Mouse (Mus musculus) kidney, postnatal 0 days (tissue): ENCODE results near the gene Cntn1. TPM values are rescaled to one million over a fixed set of nuclear protein-coding genes. Genes with fewer than 3 reads are reported as not detected.

Source experiments
- ATAC-seq: fragments of 200-750 bp; cut with Nextera tagmentation; replicated peaks from 2 replicates; pipeline ENCODE4 v1.8.0; 2017; ENCODE audit warnings: low read depth, moderate number of reproducible peaks, moderate TSS enrichment, moderate library complexity; ENCODE audit not compliant: low FRiP score
- DNase-seq: peaks from one replicate; pipeline ENCODE4 v3.0.0-alpha.2; 2016; ENCODE audit warnings: low spot score
- H3K27ac ChIP-seq: fragments of 300-500 bp; sonication (generic); 2 replicates; pipeline ENCODE4 v1.5.1; 2014; ENCODE audit warnings: mild to moderate bottlenecking
- H3K27me3 ChIP-seq: fragments of 300-500 bp; sonication (generic); 2 replicates; pipeline ENCODE4 v1.6.1; 2014; ENCODE audit warnings: low read length, mixed read lengths; ENCODE audit not compliant: insufficient read depth
- H3K36me3 ChIP-seq: fragments of 300-500 bp; sonication (generic); 2 replicates; pipeline ENCODE4 v1.6.1; 2014; ENCODE audit warnings: low read length, mixed read lengths; ENCODE audit not compliant: insufficient read depth
- H3K4me1 ChIP-seq: fragments of 300-500 bp; sonication (generic); replicated peaks from 2 replicates; pipeline ENCODE4 v1.6.1; 2014; ENCODE audit warnings: antibody characterized with exemption, low read length, mixed read lengths; ENCODE audit not compliant: insufficient read depth
- H3K4me2 ChIP-seq: fragments of 300-500 bp; sonication (generic); 2 replicates; pipeline ENCODE4 v1.6.1; 2014; ENCODE audit warnings: mild to moderate bottlenecking, low read length, moderate library complexity, mixed read lengths
- H3K4me3 ChIP-seq: fragments of 300-500 bp; sonication (generic); replicated peaks from 2 replicates; pipeline ENCODE4 v1.5.1; 2014; ENCODE audit warnings: low read depth, low read length
- H3K9ac ChIP-seq: fragments of 300-500 bp; sonication (generic); 2 replicates; pipeline ENCODE4 v1.6.1; 2014; ENCODE audit warnings: low read depth, low read length
- H3K9me3 ChIP-seq: fragments of 300-500 bp; sonication (generic); replicated peaks from 2 replicates; pipeline ENCODE4 v1.6.1; 2016; ENCODE audit warnings: low read length, inconsistent platforms, mixed read lengths
- CTCF ChIP-seq: IDR thresholded peaks from 2 replicates; pipeline ENCODE4 v1.5.1; 2016; ENCODE audit warnings: antibody characterized with exemption, low read depth, mild to moderate bottlenecking, moderate library complexity
- WGBS: fragments of 180-500 bp; shearing (Covaris S2); extraction: QIAGEN DNeasy Blood & Tissue Kit; methylation state at CpG from one replicate; pipeline ENCODE4 v1.1.7; 2014; 5-methylcytosine and 5-hydroxymethylcytosine counted together
- polyA plus RNA-seq: library from polyadenylated mRNA; unstranded; fragments of >200 nt; fragmentation: Nextera tagmentation; extraction: Ambion mirVana; gene quantifications from 2 replicates; pipeline ENCODE4 v1.2.1, GENCODE M21; 2015

Gene Cntn1
- polyA plus RNA-seq, 1 experiment from 2014 or later = 1.3 TPM

DNA sequence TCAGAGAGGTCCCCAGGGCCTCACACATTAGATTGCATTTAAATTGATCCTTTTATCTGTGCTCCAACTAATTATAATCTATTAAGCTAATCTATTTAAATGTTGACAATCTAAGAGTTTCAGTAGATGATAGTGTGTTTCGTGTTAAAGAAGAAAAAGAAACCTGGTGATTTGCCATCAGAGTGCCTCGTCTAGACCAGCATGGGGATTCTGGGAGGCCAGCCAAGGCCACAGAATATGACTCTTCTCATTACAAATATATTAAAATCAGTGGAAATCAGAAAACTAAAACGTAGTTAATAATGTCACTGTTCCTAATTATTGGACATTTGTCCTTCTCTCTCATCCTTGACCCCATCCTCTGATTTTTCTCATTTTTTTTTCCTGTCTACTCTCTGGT lies 164.9 kb downstream of the Cntn1 start:
- Histone ChIP-seq H3K4me3 (no peak overlapping the region), H3K27ac (no peak overlapping the region), H3K9ac (no peak overlapping the region), H3K27me3 (no peaks in the 10 kb centered on the region), H3K9me3 (no peaks in the 10 kb centered on the region), H3K4me2 (no peak overlapping the region), H3K4me1 (no peaks in the 10 kb centered on the region), H3K36me3 (no peaks in the 10 kb centered on the region)
- DNase-seq (no peak), ATAC-seq (no peak)
- TF ChIP-seq CTCF = no peak
- 66% methylated on average over 3 of the region's 3 CpGs for WGBS

DNA sequence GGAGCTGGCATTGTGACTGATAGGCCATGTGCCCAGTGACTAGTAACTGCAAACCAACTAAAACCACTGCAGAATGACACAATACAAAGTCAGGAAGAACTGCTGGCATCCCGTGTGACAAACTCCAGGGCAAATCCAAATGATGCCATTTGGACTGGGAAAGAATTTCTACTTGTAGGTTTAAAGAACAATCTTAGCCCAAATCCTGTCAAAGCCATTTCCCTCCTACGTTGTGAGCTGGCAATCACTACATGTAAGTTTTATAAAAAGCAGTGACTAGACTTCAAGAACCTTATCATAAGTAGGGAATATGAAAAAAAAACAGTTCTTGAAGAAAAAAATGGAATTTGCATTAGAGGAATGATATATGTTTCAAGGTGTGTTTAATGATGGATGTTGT lies 170.5 kb downstream of the Cntn1 start:
- Histone ChIP-seq H3K27me3 (no peaks in the 10 kb centered on the region), H3K4me1 (no peaks in the 10 kb centered on the region), H3K36me3 (no peaks in the 10 kb centered on the region), H3K4me2 (no peak overlapping the region), H3K4me3 (no peak overlapping the region), H3K9ac (no peak overlapping the region), H3K27ac (no peak overlapping the region), H3K9me3 (no peaks in the 10 kb centered on the region)
- DNase-seq = no peak
- ATAC-seq = no peak
- WGBS = 64% methylated on average over 2 of the region's 2 CpGs
- no peak for TF ChIP-seq CTCF

DNA sequence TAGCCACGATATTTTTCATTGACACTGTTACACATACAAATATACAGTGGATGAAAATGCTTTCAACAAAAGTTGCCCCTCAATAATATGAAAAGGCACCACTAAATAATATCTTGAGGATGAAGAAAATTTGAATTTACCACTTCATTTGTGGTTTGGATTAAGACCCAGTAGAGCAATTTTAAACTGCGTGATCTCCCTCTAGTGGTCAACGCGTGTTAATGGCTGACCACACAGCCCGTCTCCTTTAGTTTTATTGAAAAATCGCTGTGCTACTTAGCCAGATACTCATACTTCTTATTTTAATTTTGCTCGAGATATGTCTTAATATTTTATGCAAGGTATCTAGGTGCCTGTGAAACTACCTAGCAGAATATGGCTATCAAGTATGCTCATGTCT lies 180.4 kb downstream of the Cntn1 start:
- ATAC-seq = no peak
- Histone ChIP-seq H3K27ac (no peak overlapping the region), H3K4me3 (no peak overlapping the region), H3K36me3 (no peaks in the 10 kb centered on the region), H3K4me1 (no peaks in the 10 kb centered on the region), H3K4me2 (no peak overlapping the region), H3K9me3 (no peaks in the 10 kb centered on the region), H3K9ac (no peak overlapping the region), H3K27me3 (no peaks in the 10 kb centered on the region)
- 19% methylated on average over 7 of the region's 7 CpGs for WGBS
- peak; percentile 78 for DNase-seq
- TF ChIP-seq CTCF = peak; percentile 86

DNA sequence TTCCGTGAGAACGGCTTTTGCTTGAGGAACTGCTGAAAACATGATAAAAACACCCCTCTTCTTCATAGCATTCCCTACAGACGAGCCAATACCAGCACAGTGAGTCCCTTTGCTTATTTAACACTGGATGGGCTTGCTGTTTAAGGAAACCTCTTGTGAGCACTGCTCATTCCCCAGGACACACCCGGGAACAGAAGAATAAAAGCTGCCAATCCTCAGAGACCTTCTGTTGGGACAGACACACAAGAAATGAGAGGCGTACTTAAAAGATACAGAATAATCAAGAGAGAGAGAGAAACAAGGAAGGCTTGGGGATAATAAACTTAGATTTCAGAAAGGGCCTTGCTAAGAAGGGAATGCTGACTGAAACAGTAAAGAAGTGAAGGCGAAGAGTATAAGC lies 184.9 kb downstream of the Cntn1 start:
- 72% methylated on average over 6 of the region's 6 CpGs for WGBS

DNA sequence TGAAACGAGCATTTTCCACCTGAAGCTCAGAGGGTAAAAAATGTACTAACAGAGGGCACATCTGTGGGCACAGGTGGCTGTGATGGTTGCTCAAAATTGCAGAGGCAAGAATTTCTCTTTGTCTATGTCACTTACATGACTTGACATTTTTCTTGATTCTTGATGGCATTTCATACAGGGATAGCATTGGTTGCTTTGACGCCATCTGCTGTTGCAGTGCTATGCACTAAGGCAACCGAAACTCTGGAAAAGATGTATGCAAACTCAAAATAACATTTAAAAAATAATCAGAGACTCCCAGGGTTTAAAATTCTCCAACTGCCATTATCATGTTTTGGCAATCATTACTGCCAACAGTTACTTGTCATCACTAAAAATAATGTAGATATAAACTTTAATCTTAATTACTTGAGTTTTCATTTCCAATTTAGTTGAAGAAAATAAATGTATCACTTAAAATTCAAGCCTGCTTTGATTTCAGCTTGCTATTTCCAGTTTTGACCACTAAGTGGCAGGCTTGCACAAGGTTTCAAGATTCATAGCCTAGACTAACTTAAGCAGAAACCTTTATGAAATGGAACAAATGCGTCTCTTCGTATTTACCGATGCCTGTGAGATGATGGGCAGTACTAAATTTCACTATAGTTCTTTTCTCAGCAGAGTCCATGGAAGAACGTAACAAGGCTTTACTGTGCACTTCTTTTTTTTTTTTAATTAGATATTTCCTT lies 214.2 kb downstream of the Cntn1 start:
- 22% methylated on average over 7 of the region's 7 CpGs for WGBS
- H3K27ac ChIP-seq = no peak overlapping the region
- DNase-seq = peak; percentile 71

More for the DNA sequence above, 184.9 kb downstream of the Cntn1 start:
- H3K4me1 ChIP-seq = no peaks in the 10 kb centered on the region
- no peak overlapping the region for H3K27ac ChIP-seq
- no peak for ATAC-seq
- H3K4me3 ChIP-seq = no peak overlapping the region
- no peaks in the 10 kb centered on the region for H3K27me3 ChIP-seq
- H3K36me3 ChIP-seq = no peaks in the 10 kb centered on the region
- no peak overlapping the region for H3K9ac ChIP-seq
- no peaks in the 10 kb centered on the region for H3K9me3 ChIP-seq
- H3K4me2 ChIP-seq = no peak overlapping the region
- TF ChIP-seq CTCF = no peak
- DNase-seq = no peak

DNA sequence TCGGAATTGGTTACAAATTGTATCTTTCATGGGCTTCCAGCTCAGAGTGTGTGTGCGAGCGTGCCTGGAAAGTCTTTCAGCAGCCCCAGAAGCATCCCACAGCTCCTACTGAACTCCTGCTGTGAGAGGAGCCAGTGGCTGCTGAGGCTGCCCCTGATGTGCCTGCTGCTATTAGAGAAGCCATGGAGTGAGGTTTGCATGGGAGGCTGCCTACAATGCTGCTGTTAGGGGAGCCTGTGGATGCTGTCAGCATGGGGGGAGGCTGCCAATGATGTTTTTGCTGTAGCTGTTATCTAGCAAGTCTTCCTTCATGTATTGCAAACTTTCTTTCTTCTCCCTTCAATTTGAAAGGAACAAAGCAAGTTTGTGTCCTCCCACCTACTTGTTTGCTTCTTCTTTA lies 217.4 kb downstream of the Cntn1 start:
- 63% methylated on average over 3 of the region's 3 CpGs for WGBS
- Histone ChIP-seq H3K4me2 (no peak overlapping the region), H3K4me3 (no peak overlapping the region), H3K9me3 (no peaks in the 10 kb centered on the region), H3K4me1 (no peaks in the 10 kb centered on the region), H3K27ac (no peak overlapping the region), H3K36me3 (no peaks in the 10 kb centered on the region), H3K9ac (no peak overlapping the region), H3K27me3 (no peaks in the 10 kb centered on the region)
- TF ChIP-seq CTCF = no peak
- ATAC-seq (no peak), DNase-seq (no peak)

More for the DNA sequence above, 214.2 kb downstream of the Cntn1 start:
- no peaks in the 10 kb centered on the region for H3K27me3 ChIP-seq
- H3K4me3 ChIP-seq = no peak overlapping the region
- no peaks in the 10 kb centered on the region for H3K4me1 ChIP-seq
- ATAC-seq = no peak
- H3K4me2 ChIP-seq = no peak overlapping the region
- no peak overlapping the region for H3K9ac ChIP-seq
- no peaks in the 10 kb centered on the region for H3K36me3 ChIP-seq
- peak; percentile 85 for TF ChIP-seq CTCF
- no peaks in the 10 kb centered on the region for H3K9me3 ChIP-seq
